Mouse (Mus musculus) lung, embryonic 16.5 days (tissue): ENCODE results near the gene E130309D02Rik. TPM values are rescaled to one million over a fixed set of nuclear protein-coding genes. Genes with fewer than 3 reads are reported as not detected.
A peak's percentile ranks its signal among the peaks of the same experiment; 100 is the strongest.

Experiments
- ATAC-seq: fragments of 200-750 bp; cut with Nextera tagmentation; 2 replicates; pipeline ENCODE4 v1.8.0; 2017; ENCODE audit warnings: low read depth, mild to moderate bottlenecking, moderate library complexity
- H3K27ac ChIP-seq: fragments of 300-500 bp; sonication (generic); 2 replicates; pipeline ENCODE4 v1.5.1; 2014; ENCODE audit warnings: mild to moderate bottlenecking, control low read depth, low read length
- H3K27me3 ChIP-seq: fragments of 300-500 bp; sonication (generic); 2 replicates; pipeline ENCODE4 v1.6.1; 2014; ENCODE audit warnings: low read depth, low read length, mixed read lengths; ENCODE audit not compliant: control insufficient read depth, insufficient read depth
- H3K36me3 ChIP-seq: fragments of 300-500 bp; sonication (generic); 2 replicates; pipeline ENCODE4 v1.6.1; 2014; ENCODE audit warnings: low read length; ENCODE audit not compliant: control insufficient read depth, insufficient read depth
- H3K4me1 ChIP-seq: fragments of 300-500 bp; sonication (generic); replicated peaks from 2 replicates; pipeline ENCODE4 v1.6.1; 2014; ENCODE audit warnings: low read length, mixed read lengths; ENCODE audit not compliant: control insufficient read depth, insufficient read depth
- H3K4me2 ChIP-seq: fragments of 300-500 bp; sonication (generic); 2 replicates; pipeline ENCODE4 v1.6.1; 2014; ENCODE audit warnings: low read depth, low read length, control low read depth
- H3K4me3 ChIP-seq: fragments of 300-500 bp; sonication (generic); 2 replicates; pipeline ENCODE4 v1.5.1; 2014; ENCODE audit warnings: mild to moderate bottlenecking, low read length, control low read depth
- H3K9ac ChIP-seq: fragments of 300-500 bp; sonication (generic); 2 replicates; pipeline ENCODE4 v1.6.1; 2014; ENCODE audit warnings: low read length, control low read depth
- H3K9me3 ChIP-seq: fragments of 300-500 bp; sonication (generic); 2 replicates; pipeline ENCODE4 v1.6.1; 2016; ENCODE audit warnings: low read length; ENCODE audit not compliant: control insufficient read depth
- WGBS: fragments of 180-500 bp; shearing (Covaris S2); extraction: QIAGEN DNeasy Blood & Tissue Kit; methylation state at CpG from one replicate; pipeline ENCODE4 v1.1.7; 2014; 5-methylcytosine and 5-hydroxymethylcytosine counted together
- polyA plus RNA-seq: library from polyadenylated mRNA; unstranded; fragments of >200 nt; fragmentation: Nextera tagmentation; extraction: Ambion mirVana; gene quantifications from 2 replicates; pipeline ENCODE4 v1.2.1, GENCODE M21; 2015

The E130309D02Rik gene
- polyA plus RNA-seq, 1 experiment from 2014 or later = 32.3 TPM

- Histone ChIP-seq H3K27me3 (no peaks in the 10 kb centered on the region), H3K27ac (no peak overlapping the region), H3K9me3 (no peaks in the 10 kb centered on the region), H3K4me3 (no peak overlapping the region), H3K4me2 (no peak overlapping the region), H3K9ac (no peak overlapping the region), H3K4me1 (0 out of 2 replicates have a peak, but pooled peaks cover 5% of the 10 kb centered on the region), H3K36me3 (peaks cover 4% of the 10 kb centered on the region; the same call in 1 of the 2 replicates)
- WGBS = 82% methylated on average over 10 of the region's 10 CpGs
- no peak for ATAC-seq
Observed at GRCm38 (mm10) chr5:143264689-143265088, 50.5 kb downstream of the E130309D02Rik start.

GRCm38 (mm10) chr5:143261636-143262035 is 53.5 kb downstream of the E130309D02Rik start:
- no peak overlapping the region for H3K4me3 ChIP-seq
- no peak overlapping the region for H3K9ac ChIP-seq
- H3K27ac ChIP-seq = no peak overlapping the region
- no peaks in the 10 kb centered on the region for H3K9me3 ChIP-seq
- 84% methylated on average over 8 of the region's 8 CpGs for WGBS
- H3K36me3 ChIP-seq = peaks cover 4% of the 10 kb centered on the region; the same call in 1 of the 2 replicates
- no peaks in the 10 kb centered on the region for H3K4me1 ChIP-seq
- ATAC-seq = no peak
- H3K27me3 ChIP-seq = peaks cover 3% of the 10 kb centered on the region
- no peak overlapping the region for H3K4me2 ChIP-seq

DNA sequence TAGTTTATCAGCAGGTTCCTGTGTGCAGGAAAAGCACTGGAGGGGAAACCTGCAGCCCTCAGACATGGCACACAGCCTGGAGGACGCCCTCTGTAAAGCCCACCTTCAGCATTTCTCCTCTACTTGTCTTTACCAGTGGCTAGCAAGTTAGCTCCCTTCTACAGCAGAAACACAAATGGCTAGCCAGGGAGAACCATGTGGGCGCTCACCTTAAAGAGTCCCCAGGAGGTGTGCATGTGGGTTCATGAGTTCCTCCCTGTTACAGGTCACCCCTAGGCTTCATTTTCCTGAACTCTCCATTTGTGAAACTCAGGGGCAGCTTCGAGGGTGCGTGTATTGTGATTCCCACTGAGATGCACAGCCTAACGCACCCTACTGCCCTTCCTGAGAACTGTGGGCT is 59.4 kb downstream of the E130309D02Rik start:
- peaks cover 61% of the 10 kb centered on the region for H3K27me3 ChIP-seq

DNA sequence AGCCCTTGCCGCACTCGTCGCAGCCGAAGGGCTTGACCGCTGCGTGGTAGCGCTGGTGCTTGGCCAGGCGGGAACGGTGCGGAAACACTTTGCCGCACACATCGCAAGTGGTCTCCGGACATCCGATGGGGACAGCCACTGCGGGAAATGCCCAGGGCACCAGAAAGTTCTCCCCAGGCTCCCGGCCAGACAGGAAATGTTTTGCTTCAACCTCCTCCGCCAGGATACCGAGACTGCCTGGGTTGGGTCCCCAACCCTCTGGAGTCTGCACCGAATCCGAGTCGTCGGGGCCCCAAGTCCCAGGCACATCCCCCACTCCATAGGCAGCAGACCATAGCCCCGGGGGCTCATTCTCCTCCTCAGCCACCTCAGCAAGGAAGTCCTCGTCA is 60.0 kb downstream of the E130309D02Rik start:
- Histone ChIP-seq H3K9ac (no peak overlapping the region), H3K27me3 (peaks cover 61% of the 10 kb centered on the region), H3K36me3 (no peaks in the 10 kb centered on the region; the same call in 1 of the 2 replicates), H3K4me2 (no peak overlapping the region), H3K4me1 (peaks cover 17% of the 10 kb centered on the region), H3K27ac (no peak overlapping the region), H3K4me3 (peak overlapping the region; percentile 15; the same call in 1 of the 2 replicates), H3K9me3 (no peaks in the 10 kb centered on the region)
- 29% methylated on average over 24 of the region's 24 CpGs for WGBS
- no peak for ATAC-seq

More for the DNA sequence above, 59.4 kb downstream of the E130309D02Rik start:
- Histone ChIP-seq H3K4me3 (no peak overlapping the region), H3K27ac (no peak overlapping the region), H3K36me3 (peaks cover under 1% of the 10 kb centered on the region; the same call in 1 of the 2 replicates), H3K4me1 (peaks cover 17% of the 10 kb centered on the region), H3K9ac (no peak overlapping the region), H3K9me3 (no peaks in the 10 kb centered on the region), H3K4me2 (no peak overlapping the region)
- 82% methylated on average over 5 of the region's 5 CpGs for WGBS
- ATAC-seq = no peak

DNA sequence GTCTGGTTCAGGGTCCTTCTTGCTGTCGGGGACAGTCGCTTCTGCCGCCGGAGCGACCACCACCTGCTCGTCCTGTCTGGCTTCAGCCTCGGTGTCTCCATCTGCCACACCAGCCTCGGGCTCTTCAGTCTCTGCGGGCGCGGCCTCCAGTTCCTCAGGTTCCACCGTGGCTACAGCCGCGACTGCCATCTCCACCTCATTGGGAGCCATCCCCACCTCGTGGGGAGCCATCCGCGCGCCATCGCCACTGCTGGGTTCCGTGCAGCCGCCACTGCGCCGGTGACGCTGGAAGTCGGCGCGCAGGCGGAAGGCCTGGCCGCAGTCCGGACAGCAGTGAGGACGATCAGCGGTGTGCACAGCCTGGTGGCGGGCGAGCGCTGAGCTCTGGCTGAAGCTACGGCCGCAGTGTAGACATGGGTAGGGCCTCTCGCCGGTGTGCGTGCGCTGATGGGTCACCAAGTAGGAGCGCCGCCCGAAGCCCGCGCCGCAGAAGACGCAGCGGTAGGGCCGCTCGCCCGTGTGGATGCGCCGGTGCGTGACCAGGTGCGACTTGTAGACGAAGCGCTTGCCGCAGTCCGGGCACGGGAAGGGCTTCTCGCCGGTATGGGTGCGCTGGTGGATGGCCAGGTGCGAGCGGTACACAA is 60.6 kb downstream of the E130309D02Rik start:
- no peaks in the 10 kb centered on the region for H3K9me3 ChIP-seq
- peaks cover 61% of the 10 kb centered on the region for H3K27me3 ChIP-seq
- peak; percentile 39; the same call in 1 of the 2 replicates for ATAC-seq

DNA sequence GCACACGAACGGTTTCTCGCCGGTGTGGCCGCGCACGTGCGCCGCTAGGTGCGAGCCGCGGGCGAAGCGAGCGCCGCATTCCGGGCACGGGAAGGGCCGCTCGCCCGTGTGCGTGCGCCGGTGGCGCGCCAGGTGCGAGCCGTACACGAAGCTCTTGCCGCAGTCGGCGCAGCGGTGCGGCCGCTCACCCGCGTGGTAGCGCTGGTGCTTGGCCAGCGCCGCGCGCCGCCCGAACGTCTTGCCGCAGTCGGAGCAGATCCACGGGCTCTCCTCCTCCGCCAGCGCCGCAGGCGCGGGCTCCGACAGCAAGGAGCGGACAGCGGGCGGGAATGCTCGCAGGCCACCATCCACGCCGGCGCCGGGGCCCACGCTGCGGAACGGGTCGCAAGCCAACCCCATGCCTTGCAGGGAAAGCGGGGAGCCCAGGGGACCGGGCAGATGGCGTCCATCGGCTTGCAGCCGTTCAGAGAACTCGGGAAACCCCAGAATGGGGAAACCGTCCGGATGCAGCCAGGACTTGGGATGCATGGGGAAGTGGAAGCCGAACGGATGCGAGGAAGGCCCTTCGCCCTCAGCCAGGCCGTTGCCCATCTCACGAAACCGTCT is 61.2 kb downstream of the E130309D02Rik start:
- ATAC-seq = peak; percentile 21; the same call in 1 of the 2 replicates
- 5% methylated on average over 79 of the region's 81 CpGs for WGBS
- Histone ChIP-seq H3K9me3 (no peaks in the 10 kb centered on the region), H3K4me3 (peak overlapping the region; percentile 45), H3K4me2 (peak overlapping the region; percentile 70), H3K36me3 (no peaks in the 10 kb centered on the region; the same call in 1 of the 2 replicates), H3K27ac (no peak overlapping the region), H3K9ac (no peak overlapping the region; the same call in 1 of the 2 replicates), H3K4me1 (peaks cover 17% of the 10 kb centered on the region), H3K27me3 (peaks cover 61% of the 10 kb centered on the region)

More for the DNA sequence above, 60.6 kb downstream of the E130309D02Rik start:
- H3K4me2 ChIP-seq = peak overlapping the region; percentile 70
- no peaks in the 10 kb centered on the region; the same call in 1 of the 2 replicates for H3K36me3 ChIP-seq
- 18% methylated on average over 66 of the region's 66 CpGs for WGBS
- no peak overlapping the region for H3K27ac ChIP-seq
- H3K4me3 ChIP-seq = peak overlapping the region; percentile 15
- H3K4me1 ChIP-seq = peaks cover 17% of the 10 kb centered on the region
- no peak overlapping the region for H3K9ac ChIP-seq

- Histone ChIP-seq H3K27ac (no peak overlapping the region), H3K9ac (no peak overlapping the region; the same call in 1 of the 2 replicates), H3K4me1 (peaks cover 17% of the 10 kb centered on the region), H3K27me3 (peaks cover 61% of the 10 kb centered on the region), H3K4me3 (peak overlapping the region; percentile 45), H3K4me2 (peak overlapping the region; percentile 70), H3K9me3 (no peaks in the 10 kb centered on the region), H3K36me3 (peaks cover 3% of the 10 kb centered on the region; the same call in 1 of the 2 replicates)
- ATAC-seq = peak; percentile 29
- 5% methylated on average over 96 of the region's 103 CpGs for WGBS
Observed at GRCm38 (mm10) chr5:143253186-143253880, 61.8 kb downstream of the E130309D02Rik start.

DNA sequence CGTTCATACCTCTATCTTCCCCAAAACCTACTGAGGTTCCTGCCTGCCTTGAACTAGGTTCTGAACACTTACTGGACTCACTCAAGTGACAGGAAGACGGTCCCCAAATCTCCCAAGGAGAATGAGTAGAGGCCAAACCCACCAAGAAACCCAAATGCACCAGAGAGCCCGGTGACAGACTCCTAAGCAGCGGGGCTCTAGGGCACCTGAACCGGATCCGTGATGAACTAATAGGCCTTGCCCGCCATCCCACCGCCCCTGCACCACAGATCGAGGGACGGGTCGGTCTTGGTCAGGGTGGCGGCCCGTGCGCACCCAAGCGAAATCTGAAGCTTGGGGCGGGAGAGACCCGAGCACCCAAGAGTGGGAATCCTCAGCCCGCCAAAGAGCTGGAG is 62.4 kb downstream of the E130309D02Rik start:
- Histone ChIP-seq H3K36me3 (peaks cover 7% of the 10 kb centered on the region), H3K4me2 (peak overlapping the region; percentile 70; the same call in 1 of the 2 replicates), H3K27me3 (peaks cover 61% of the 10 kb centered on the region), H3K4me1 (peaks cover 17% of the 10 kb centered on the region), H3K9me3 (no peaks in the 10 kb centered on the region), H3K4me3 (peak overlapping the region; percentile 45; the same call in 1 of the 2 replicates), H3K27ac (no peak overlapping the region), H3K9ac (no peak overlapping the region)
- no peak for ATAC-seq
- WGBS = 24% methylated on average over 18 of the region's 18 CpGs

DNA sequence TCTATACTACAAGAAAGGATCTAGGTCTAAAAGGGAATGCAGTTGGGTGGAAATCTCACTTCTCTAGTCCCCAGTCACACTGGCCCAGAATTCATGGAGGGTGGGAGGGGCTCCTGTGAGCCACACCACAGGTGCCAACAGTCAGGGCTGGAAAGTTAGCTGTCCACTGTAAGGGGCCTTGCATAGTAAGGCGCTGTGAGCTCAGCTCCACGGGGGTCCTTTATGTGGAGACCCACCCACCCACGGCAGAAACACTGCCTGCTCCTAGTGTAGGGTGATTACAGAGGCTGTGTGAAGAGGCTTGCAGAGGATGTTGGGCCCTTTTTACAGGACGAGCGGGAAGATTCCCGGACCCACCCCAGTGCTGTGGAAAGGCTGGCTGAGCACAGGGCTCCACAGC is 63.1 kb downstream of the E130309D02Rik start:
- H3K4me1 ChIP-seq = peaks cover 17% of the 10 kb centered on the region
- H3K4me2 ChIP-seq = no peak overlapping the region
- 58% methylated on average over 6 of the region's 6 CpGs for WGBS
- no peak overlapping the region for H3K9ac ChIP-seq
- H3K27ac ChIP-seq = no peak overlapping the region
- ATAC-seq = no peak
- peaks cover 12% of the 10 kb centered on the region for H3K36me3 ChIP-seq
- H3K27me3 ChIP-seq = peaks cover 61% of the 10 kb centered on the region
- no peak overlapping the region for H3K4me3 ChIP-seq
- no peaks in the 10 kb centered on the region for H3K9me3 ChIP-seq
